Mouse (Mus musculus): ENCODE data around the gene Gsto1.

The Gsto1 gene

DNA sequence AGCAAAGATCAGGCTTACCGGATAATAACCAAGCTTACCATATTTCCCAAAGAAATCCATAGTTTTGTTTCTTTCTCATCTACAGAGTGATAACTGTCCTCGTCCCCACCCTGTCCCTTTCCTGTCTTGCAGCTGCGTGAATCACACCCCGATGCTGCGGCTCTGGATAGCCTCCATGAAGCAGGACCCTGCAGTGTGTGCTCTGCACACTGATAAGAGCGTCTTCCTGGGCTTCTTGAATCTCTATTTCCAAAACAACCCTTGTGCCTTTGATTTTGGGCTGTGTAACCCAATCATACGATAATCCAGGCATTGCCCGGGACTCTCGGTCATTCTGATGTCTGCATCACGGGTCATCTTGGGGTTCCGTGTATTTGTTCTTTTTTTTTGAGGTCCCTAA lies 31.1 kb downstream of the Gsto1 start:
- in situ Hi-C loops (cut with MboI; ENCODE audit: unreplicated experiment in 2 of 2) = loop anchor here in 1 of 2 experiments (25.0 kb wide), 1 partner anchor 924 kb away; no protein-coding TSS in a partner anchor

DNA sequence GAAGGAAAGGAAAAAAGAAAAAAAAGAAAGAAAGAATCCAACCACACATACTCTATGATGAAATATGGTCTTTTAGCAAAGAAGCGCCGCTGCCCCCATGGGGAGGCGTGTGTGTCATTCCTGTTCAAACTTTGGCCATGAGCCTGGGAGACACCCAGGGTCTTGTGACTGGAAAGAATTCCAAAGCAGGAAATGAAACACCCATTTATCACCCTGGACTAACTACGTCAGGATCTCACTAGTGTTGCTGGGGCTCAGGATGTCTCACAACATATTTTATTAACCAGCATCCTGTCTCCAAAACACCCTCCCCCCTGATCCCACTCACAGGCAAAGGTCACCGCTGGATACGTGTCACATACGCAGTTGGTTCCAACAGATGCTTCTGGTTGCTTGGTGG lies 31.8 kb downstream of the Gsto1 start:
- in situ Hi-C loops (cut with MboI; ENCODE audit: unreplicated experiment in 2 of 2) = loop anchor here in 1 of 2 experiments (25.0 kb wide), 1 partner anchor 924 kb away; no protein-coding TSS in a partner anchor

DNA sequence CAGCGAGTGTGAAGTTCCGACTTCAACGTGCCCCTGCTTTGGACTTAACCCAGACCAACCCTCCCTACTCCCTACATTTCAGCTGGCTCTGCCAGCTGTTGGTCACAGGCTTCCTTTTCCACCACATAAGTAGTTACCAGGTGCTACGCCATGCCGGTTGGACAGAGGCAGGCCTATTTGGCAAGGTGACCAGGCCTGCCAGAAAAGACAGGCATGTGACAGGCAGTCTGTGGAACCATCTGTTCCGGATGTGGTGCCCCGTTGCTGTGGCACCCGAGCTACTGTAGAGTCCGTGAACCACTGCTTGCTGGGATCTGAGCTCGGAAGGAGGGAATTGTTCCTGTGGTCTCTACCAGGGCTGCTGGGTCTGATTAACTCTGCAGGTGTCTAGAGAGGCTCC lies 32.6 kb downstream of the Gsto1 start:
- in situ Hi-C loops (cut with MboI; ENCODE audit: unreplicated experiment in 2 of 2) = loop anchor here in 1 of 2 experiments (25.0 kb wide), 1 partner anchor 925 kb away; no protein-coding TSS in a partner anchor

DNA sequence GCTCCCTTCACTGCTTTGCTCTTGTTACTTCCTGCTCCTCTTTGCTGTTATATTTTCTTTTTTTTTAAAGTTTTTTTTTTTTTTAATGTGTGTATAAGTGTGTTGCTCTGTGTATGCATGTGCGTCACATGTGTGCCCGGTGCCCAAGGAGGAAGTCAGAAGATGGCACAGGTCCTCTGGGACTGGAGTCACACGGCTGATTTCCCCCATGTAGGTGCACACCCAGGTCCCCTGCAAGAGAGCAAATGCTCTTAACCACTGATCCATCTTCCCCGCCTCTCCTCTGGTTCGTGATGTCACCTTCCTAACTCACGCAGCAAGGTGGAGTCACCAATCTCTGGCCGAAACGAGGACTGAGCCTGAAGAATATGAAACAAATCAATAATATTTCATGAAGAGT lies 33.3 kb downstream of the Gsto1 start:
- in situ Hi-C loops (cut with MboI; ENCODE audit: unreplicated experiment in 2 of 2) = loop anchor here in 1 of 2 experiments (25.0 kb wide), 1 partner anchor 926 kb away; no protein-coding TSS in a partner anchor

DNA sequence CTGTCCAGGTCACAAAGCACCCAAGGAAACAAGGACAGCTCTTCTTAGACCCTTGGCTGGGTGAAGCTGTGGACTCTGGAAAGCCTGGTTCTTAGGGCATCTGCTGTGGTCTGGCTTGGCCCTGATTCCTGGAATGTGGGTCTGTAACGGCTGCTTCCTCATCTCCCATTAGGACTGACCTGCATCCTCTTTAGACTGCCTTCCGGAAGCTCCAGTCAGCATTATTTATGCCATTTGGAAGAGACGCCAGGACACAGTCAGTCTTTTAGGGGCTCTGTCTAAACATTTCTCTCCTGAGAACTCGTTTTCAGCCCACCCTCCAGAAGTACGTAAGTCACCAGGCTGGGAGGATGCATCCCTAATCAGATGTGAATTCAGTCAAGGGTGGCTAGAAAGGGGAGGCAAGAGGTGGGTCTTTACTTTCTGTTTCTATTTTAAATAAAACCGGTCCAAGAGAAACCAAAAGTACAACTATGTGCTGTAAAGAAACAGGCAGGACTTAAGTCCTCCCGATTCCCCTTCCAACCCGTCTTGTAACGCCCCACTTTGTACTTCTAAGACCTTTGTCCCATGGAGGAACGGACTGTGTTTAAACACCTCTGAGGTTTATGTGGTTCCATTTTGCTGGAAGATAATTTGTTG lies 35.8 kb downstream of the Gsto1 start:
- in situ Hi-C loops (cut with MboI; ENCODE audit: unreplicated experiment in 2 of 2) = loop anchor here in 1 of 2 experiments (25.0 kb wide), 1 partner anchor 928 kb away; no protein-coding TSS in a partner anchor

DNA sequence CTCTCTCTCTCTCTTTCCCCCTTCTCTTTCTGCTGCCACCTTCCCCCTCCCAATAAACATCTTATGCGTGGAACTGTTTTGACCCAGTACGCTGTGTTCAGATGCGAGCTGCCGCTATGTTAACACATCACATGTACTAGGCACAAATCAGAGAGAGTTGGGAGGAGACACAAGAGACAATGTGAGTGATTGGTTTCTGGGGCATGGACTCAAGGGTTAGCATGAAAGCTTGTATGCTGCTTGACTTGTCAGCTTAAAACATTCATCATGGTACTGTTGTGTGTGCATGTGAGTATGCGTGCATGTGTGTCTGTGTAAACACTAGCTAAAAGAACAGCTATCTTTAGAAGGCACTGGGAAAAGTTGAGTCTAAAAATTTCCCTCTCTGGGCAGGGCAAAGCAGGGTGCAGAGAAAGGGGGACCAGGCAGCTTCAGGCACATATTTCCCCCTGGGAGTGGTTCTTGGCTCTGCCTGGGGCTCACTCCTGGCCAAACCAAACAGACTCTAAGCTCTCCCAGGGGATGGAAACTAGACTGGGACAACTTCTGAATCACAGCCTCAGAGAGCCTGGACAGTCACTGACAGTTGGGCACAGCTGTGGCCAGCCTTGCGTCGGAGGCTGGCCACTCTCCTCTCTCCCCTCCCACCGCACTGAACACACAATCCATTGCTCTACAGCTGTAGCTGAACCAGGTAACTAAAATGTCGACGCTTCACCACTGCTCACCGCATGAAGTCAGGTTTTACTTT lies 37.0 kb downstream of the Gsto1 start:
- in situ Hi-C loops (cut with MboI; ENCODE audit: unreplicated experiment in 2 of 2) = loop anchor here in 1 of 2 experiments (25.0 kb wide), 1 partner anchor 929 kb away; no protein-coding TSS in a partner anchor

DNA sequence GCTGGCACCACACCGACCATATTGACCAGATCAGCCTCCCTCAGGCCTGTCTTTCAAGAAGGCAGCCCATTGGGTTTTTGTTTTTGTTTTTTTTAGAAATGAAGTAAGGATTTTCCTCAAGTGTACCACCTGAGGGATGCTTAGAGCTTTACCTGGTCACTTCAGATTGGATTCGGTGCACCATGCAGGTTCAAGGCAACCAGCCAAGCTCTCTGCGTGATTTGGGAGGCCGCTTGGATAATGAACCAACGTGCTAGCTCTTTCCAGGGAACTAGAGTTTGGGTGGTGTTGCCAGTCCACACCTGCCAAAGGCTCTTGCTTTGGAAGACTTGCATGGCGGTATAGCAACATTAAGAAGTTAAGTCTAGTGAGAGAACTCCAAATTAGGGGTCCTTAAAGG lies 38.3 kb downstream of the Gsto1 start:
- in situ Hi-C loops (cut with MboI; ENCODE audit: unreplicated experiment in 2 of 2) = loop anchor here in 1 of 2 experiments (25.0 kb wide), 1 partner anchor 931 kb away; no protein-coding TSS in a partner anchor

DNA sequence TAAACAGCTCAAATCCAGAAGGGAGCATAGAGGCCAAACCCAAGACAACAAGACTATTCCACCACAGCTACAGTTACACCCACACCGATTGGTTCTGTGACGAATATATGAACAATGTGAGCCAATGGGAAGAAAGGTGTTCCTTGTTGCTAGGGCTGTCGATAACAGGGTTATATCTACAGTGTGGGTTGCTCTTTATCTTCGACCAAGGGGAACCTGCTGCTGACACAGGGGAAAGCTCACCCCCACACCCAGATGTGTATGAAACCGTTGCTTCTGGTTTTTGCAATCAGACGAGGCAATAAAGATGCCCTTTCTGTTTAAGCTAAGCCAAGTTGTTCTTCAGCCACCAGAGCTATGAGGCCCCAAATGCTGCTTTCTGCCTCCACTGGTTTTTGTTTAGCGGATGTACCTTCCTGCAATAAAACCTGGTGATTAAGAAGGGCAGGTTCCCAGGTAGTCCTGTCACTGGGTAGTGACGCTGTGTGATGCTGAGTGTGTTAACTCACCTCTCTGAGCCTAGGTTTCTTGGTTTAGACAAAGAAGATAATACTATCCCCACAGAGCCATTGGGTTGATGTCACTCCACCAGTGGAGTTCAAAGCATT lies 43.8 kb downstream of the Gsto1 start:
- in situ Hi-C loops (cut with MboI; ENCODE audit: unreplicated experiment in 2 of 2) = loop anchor here in 1 of 2 experiments (25.0 kb wide), 1 partner anchor 936 kb away; no protein-coding TSS in a partner anchor

DNA sequence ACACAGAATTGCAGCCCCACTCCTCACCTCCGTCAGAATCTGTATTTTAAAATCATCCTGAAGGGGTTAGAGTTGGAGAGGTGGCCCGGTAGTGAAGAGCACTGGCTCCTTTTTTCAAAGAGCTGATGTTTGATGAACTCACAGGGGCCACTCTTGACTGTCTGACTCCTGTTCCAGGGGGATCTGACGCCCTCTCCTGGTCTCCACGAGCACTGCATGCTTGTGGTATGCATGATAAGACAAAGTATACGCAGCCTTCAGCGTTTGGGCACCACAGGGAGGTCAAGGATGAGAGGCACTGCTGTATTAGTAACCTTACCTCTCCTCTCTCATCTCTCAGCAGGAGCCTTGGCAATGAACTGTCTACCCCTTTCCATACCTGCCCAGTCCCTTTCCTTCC lies 45.2 kb downstream of the Gsto1 start:
- in situ Hi-C loops (cut with MboI; ENCODE audit: unreplicated experiment in 2 of 2) = no loop called here

DNA sequence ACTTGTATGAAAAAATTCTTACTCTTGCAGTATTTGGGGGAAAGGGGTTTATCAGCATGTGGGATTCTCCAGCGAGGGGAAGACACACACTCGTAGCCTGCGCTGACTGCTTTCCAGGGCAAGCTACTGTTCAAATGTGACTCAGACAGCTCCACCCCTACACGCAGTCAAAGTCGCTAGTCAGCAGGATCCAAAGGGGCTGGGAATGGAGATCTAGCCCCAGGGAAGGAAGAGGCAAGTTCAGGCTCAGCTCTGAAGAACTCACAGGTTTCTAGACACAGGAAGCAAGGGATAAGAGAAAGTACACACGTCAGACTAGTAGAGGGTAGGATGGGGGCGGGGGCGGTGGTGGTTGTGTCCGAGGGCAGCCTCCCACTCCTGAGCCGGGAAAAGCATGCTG lies 45.8 kb downstream of the Gsto1 start:
- in situ Hi-C loops (cut with MboI; ENCODE audit: unreplicated experiment in 2 of 2) = no loop called here

DNA sequence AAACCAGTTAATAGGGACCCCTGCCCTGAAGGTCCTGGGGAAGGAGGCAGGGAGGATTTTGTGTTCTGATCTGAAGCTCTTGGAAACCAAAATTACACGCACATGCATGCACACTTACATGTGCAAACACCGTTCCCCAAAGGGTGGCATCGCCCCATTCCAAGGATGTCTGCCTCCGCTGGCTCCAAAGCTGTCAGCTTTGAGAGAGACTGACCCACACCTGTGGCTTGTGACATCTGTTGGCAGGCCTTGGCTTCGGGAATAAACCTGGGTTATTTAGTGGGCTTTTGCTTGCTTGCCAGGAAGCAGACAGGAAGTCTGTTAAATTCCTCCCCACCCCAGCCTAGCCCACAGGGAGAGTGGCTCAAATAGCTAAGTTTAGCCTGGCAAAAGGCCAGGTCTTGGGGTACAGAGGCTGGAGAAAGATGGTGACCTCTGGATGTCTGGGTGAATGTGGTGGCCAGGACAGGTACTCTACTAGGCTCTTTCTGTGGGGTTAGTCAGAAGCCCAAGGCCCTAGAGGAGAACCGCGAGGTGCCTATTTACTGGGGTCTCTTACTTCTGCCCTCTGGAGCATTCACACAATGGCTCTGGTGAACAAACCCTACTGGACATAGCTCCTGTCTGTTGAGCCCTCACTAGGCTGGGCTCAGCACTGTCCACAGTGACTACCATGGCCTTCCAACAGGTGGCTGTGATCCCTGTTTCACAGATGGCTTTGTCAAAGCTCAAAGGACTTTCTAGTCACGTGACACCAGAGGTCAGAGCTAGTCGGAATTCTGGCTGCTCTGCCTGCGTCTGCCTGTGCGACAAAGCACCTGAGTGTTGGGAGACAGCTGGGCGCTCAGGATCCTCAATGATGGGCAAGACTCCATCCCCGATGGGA lies 47.8 kb downstream of the Gsto1 start:
- in situ Hi-C loops (cut with MboI; ENCODE audit: unreplicated experiment in 2 of 2) = no loop called here

DNA sequence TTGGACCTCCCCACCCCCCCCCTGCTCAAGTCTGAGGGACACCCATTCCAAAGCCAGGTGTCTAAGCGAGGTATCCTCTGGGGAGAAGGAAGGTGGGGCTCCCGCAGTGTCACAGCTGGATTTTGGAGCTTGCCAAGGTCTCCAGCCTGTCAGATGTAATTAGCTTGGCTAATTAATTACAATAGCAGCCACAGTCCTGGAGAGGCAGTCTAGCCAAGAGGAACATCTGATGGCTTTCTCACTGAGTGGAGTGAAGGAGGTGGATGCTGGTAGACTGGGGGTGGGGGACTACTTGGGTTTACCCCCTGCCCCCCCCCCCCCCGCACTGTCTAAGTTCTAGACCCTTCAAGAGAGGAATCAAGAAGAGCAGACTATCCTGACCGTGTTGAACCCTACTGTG lies 48.9 kb downstream of the Gsto1 start:
- in situ Hi-C loops (cut with MboI; ENCODE audit: unreplicated experiment in 2 of 2) = no loop called here

DNA sequence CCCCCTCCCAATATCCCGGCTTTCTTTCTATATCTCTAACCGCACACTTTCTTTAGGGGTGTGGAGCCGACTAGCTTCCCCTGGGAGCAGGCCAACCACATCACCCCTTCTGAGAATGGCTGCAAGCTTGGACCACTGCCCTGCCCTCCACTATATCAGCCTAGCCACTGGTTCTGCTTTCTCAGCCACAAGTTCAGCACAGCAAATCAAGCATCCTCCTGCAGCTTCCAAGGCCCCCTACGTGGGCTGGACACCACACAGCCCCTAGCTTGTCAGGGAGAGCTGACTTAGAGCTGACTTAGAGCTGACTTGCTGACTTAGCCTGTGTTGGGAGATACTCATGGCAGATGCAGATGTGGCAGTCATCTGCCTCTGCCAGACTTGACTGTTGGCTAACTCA lies 50.3 kb downstream of the Gsto1 start:
- in situ Hi-C loops (cut with MboI; ENCODE audit: unreplicated experiment in 2 of 2) = no loop called here

DNA sequence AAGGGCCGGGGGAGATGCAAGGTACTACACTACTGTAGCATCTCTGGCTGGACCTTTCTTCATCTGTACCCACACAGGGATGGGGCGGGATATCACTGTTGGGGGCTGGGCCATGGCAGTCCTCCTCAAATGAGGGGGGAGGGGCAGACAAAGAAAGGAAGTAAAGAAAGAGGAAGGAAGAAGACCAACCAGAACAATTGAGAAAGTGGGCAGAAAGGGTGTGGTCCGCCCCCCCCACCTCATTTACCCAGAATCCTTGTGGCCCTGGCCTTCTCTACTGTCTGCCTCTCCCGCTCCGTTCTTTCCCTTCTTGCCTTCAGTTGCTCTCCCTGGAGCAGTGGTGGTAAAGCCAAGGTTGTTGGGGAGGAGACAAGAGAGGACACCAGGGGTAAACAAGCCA lies 50.8 kb downstream of the Gsto1 start:
- in situ Hi-C loops (cut with MboI; ENCODE audit: unreplicated experiment in 2 of 2) = no loop called here

DNA sequence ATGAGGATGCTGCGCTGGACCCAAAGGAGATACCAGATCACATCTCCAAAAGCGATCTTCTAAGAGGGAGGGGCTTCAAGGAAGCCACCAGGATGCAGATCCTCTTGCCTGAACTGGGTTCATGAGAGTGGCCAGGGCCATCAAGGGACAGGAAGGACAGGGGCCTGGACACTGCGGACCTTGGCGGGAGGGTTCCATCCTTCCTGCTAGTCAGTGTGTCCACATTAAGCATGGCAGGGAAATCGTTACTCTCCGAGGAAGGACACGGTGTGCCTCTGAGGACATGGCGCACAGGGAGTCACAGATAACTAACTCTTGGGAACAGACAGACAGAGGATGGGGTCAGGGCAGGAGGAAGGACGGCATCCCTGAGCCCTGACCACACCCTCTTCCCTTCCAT lies 52.8 kb downstream of the Gsto1 start:
- in situ Hi-C loops (cut with MboI; ENCODE audit: unreplicated experiment in 2 of 2) = no loop called here

DNA sequence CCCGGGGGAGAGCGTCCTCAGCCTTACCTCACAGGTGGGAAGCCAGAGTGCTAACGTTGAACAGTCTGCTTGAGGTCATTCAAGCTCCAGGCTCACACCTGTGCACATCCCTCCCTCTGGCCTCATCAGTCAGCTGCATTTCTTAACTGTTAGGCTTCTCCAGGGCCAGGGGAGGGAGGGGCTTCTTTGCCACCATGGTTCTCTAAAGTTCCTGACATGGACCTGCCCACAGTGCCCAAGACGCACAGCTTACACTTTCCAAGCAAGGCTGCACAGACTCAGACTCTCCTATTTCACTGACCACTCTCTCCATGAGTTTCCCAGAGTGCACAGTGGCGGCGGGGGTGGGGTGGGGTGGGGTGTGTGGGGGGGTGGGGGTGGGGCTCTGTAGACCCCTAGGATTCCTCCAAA lies 54.2 kb downstream of the Gsto1 start:
- in situ Hi-C loops (cut with MboI; ENCODE audit: unreplicated experiment in 2 of 2) = no loop called here

DNA sequence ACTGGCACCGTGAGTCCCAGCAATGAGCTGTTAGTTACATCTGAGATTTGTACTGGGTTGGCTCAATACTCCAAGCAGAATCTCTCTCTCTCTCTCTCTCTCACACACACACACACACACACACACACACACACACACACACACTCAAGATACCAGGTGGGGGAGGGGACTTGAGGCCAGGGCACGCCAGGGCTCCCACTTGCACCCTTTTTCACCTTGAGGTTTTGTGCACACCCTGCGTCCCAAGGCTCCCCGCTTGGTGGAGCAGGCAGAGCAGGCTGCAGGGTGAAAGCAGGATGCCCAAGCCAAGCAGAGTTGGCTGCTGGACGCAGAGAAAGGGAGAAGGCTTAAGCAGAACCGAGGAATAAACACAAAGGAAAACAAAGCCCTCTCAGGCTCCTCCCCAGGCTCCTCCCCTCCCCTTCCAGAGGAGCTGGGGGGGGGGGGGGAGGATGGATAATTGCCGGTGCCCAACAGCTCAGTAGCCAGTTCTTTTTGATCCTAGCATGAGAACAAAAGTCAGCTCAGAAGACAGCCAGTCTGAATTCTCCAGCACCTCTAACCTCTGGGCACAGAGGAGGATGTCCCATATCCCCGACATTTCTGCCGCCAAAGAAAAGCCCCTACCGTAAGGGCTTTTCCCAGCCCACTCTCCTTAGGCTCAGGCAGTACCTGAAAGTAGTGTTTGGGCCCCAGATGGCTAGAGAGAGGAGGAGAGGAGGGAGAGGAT lies 54.8 kb downstream of the Gsto1 start:
- in situ Hi-C loops (cut with MboI; ENCODE audit: unreplicated experiment in 2 of 2) = no loop called here

DNA sequence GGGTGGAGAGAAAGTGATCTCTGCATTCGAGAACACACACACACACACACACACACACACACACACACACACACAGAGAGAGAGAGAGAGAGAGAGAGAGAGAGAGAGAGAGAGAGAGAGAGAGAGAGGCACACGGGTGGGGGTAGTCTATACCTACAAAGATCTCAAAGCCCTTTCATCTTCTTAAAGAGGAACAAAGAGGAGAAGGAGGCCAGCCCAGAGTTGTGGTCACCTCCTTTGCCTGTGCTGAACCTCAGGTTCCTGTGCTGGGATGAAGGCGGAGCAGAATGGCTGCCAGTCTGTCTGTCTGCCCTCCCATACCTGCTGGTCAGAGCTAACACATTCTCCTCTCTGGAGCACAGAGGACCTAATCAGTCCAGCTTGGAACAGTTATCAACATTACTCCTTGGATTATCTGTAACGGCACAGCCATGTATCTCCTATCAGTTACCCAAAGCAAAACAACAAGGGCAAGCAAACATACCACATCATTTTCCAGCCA lies 55.4 kb downstream of the Gsto1 start:
- in situ Hi-C loops (cut with MboI; ENCODE audit: unreplicated experiment in 2 of 2) = no loop called here

DNA sequence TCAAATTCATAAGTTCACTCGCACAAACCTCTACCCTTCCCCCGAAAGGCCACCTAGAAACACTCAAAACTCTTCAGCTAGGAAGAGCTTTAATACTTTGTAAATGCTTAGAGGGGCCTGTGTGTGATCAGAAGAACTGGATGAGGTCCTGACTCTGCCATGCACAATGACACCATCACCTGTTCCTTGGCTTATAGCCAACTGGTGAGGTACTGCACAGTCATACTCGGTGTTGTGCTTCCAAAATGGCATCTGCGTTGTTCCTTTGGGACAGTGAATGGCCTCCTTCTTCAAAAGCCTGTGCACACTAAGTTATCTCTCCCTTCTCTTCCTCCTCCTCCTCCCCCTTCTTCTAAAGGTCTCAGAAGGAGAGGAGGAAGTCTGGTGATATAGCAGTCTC lies 56.0 kb downstream of the Gsto1 start:
- in situ Hi-C loops (cut with MboI; ENCODE audit: unreplicated experiment in 2 of 2) = no loop called here
